Mouse (Mus musculus): ENCODE data around the gene Inhbe. TPM values are rescaled to one million over a fixed set of nuclear protein-coding genes. Genes with fewer than 3 reads are reported as not detected.

Inhbe gene
- polyA plus RNA-seq (2012), result 0.01 TPM in 1 of 2 replicates, not detected in the other

DNA sequence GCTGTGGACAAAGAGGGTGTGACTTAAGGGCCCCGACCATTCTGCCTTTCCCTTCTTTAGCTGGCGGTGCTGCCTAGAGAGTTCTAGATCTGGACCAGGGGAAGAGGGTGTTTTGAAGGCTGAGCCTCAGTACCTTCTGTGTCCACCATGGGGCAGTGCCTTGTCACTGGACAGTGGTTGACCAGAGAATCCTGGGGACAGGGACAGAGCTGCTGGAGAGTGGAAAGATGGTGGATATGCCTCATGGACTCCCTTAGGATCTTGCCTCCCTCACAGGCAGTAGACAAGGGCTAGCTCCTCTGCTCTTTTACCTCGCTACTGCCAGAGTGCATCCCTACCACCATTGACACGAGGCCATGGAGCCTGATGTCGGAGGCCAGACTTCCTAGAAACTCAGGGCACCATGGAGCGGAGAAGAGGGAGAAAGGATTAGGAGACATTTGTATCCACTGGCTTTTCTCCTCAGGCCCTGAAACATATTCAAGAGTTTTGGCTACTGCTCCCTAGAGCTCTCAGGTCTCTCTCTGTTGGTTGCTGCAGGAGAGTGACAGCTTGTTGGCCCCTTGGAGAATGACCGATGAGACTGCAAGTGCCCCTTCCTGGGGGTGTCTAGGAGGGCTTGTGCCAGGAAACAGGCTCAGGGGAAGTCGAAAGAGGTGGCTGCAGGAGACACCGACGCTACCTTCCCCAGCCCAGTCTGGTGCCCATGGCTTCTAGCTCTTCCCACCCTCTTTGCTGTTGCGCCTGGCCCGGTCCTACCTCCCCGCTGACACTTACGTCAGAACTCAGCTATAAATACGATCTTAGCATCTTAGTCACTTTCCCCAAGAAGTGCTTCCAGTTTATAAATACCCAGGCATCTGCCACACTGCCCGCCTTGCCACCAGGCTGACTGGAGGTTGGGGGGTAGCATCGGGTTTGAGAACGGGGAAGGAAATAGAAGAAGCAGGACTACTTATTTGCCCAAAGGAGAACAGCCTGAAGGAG, at the start of gene Inhbe:
Gene Inhbe (minus strand): TSS at position 503 of the 987 bp plus-strand sequence.

GRCm38 (mm10) chr10:127380251-127380691, 26.1 kb upstream of the Inhbe start, which contains the start of gene R3hdm2:
Gene R3hdm2, plus strand, starts transcription at chr10:127380327.

DNA sequence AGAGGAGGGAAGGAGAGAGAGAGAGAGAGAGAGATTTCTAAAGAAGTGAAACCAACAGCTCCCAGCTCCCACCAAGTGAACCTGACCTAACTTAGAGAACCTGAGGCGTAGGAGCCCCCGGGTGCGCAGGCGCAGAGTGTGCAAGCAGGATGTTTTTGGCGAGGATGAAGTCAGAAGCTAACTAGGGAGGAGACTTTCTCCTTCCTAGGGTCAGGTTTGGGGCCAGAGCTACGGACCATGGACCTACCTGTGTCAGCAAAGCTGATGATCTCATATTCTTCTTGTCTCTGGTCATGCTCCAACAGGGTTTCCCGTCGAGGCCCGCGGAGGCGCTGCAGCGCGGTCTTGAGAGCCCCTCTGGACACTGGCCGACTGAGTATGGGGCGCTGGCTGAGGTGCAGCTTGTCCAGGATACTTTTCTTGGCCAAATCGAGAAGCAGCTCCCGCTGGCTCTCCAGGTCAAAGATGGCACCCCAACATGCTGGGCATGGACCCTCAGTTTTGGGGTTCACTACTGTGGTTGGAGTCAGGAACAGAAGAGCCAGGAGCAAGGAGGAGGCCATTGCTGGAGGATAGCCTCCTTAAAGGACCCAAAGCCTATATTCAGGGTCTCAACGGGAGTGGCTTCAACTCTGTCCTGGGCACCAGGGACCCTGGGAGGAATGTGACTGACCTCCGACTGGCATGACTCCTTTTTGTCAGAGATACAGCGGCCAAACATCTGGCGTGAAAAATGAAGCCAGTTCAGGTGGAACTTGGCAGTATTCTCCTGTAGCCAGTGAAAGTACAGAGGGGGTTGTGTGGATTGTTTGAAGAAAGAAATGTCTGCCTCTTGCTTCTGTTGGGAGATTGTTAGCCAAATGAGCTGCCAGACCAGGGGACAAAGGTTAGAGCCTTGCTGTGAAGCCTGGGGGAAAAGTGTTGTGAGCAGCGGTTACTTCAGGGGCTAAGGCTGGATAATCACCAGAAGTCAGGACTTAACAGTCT, 15.9 kb upstream of the Inhbe start, which contains the start of gene Inhbc:
Gene Inhbc (minus strand): TSS at position 598 of the 987 bp plus-strand sequence.

GRCm38 (mm10) chr10:127341891-127342639, 12.1 kb downstream of the Inhbe start, which contains the start of gene Gli1:
Gene Gli1, minus strand, starts transcription at chr10:127341974.

DNA sequence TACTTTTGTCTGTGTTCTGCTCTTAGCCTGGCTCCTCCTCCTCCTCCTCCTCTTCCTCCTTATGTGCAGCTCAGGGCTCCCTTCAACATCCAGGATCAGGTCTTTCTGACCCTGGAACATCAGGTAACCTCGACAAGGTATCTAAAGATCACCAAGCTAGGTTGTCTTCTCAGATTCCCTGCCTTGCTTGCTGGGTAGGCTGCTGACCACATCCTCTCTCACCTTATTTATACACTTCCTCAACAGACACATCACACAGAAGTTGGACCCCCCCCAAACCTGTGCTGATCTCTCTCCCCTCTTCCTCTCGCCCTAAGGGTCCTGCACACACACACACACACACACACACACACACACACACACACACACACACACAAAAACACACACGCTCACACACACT, 32.6 kb downstream of the Inhbe start, which contains the start of gene Arhgap9:
Gene Arhgap9 (plus strand): TSS at position 344 of the 400 bp plus-strand sequence.

GRCm38 (mm10) chr10:127311476-127312355, 42.5 kb downstream of the Inhbe start, which contains the start of gene Mars:
Gene Mars, minus strand, starts transcription at chr10:127311786.

Other genes starting within 250 kb of the Inhbe start
- gene Os9, start 233.3 kb downstream of the Inhbe start, polyA plus RNA-seq (2012), result 290 and 314 TPM in 2 replicates
- 359 and 515 TPM in 2 replicates for gene B4galnt1, start 189.2 kb downstream of the Inhbe start, polyA plus RNA-seq (2012)
- gene Slc26a10, start 173.8 kb downstream of the Inhbe start, polyA plus RNA-seq (2012), result 0.36 and 0.47 TPM in 2 replicates
- gene Arhgef25, start 164.3 kb downstream of the Inhbe start, polyA plus RNA-seq (2012), result 7.0 TPM in 2 replicates
- gene Dtx3, start 158.7 kb downstream of the Inhbe start, polyA plus RNA-seq (2012), result 161 and 188 TPM in 2 replicates
- gene Pip4k2c, start 142.8 kb downstream of the Inhbe start, polyA plus RNA-seq (2012), result 26.5 and 27.1 TPM in 2 replicates
- 0.54 and 0.63 TPM in 2 replicates for gene Kif5a, start 91.1 kb downstream of the Inhbe start, polyA plus RNA-seq (2012)
- 150 and 154 TPM in 2 replicates for gene Dctn2, start 88.0 kb downstream of the Inhbe start, polyA plus RNA-seq (2012)
- gene Mbd6, start 65.4 kb downstream of the Inhbe start, polyA plus RNA-seq (2012), result 426 and 490 TPM in 2 replicates
- 53.6 and 60.7 TPM in 2 replicates for gene Mars, start 42.6 kb downstream of the Inhbe start, polyA plus RNA-seq (2012)
- gene Arhgap9, start 32.4 kb downstream of the Inhbe start, polyA plus RNA-seq (2012), result 40.4 and 45.0 TPM in 2 replicates
- gene Gli1, start 12.4 kb downstream of the Inhbe start, polyA plus RNA-seq (2012), result 0.18 and 0.44 TPM in 2 replicates
- 0.04 TPM in 1 of 2 replicates, not detected in the other for gene Inhbc, start 16.0 kb upstream of the Inhbe start, polyA plus RNA-seq (2012)
- gene R3hdm2, start 25.9 kb upstream of the Inhbe start, polyA plus RNA-seq (2012), result 135 and 146 TPM in 2 replicates
- gene Stac3, start 147.3 kb upstream of the Inhbe start, polyA plus RNA-seq (2012), result 1.1 and 1.8 TPM in 2 replicates
- gene Ndufa4l2, start 160.6 kb upstream of the Inhbe start, polyA plus RNA-seq (2012), result 0.38 TPM in 1 of 2 replicates, not detected in the other
- 201 and 228 TPM in 2 replicates for gene Shmt2, start 168.0 kb upstream of the Inhbe start, polyA plus RNA-seq (2012)
- 0.10 and 0.17 TPM in 2 replicates for gene Nxph4, start 180.1 kb upstream of the Inhbe start, polyA plus RNA-seq (2012)